Mouse (Mus musculus) cerebellum, adult 2 months (tissue): ENCODE data around the gene Mvd. TPM values are rescaled to one million over a fixed set of nuclear protein-coding genes. Genes with fewer than 3 reads are reported as not detected.
A peak's percentile ranks its signal among the peaks of the same experiment; 100 is the strongest.

Experiments used
- DNase-seq, 2 experiments: peaks; one replicate each; pipeline ENCODE4 v3.0.0; 2021
- H3K27ac ChIP-seq: fragments of 200-500 bp; 2 replicates; pipeline ENCODE4 v1.5.1; 2012; ENCODE audit warnings: low read length, control low read depth, inconsistent platforms; ENCODE audit not compliant: insufficient read depth
- H3K27me3 ChIP-seq: fragments of 200-500 bp; 2 replicates; pipeline ENCODE4 v1.6.1; 2012; ENCODE audit warnings: inconsistent platforms, mild to moderate bottlenecking, low read length, moderate library complexity; ENCODE audit not compliant: control insufficient read depth, insufficient read depth
- H3K4me1 ChIP-seq: fragments of 200-500 bp; 2 replicates; pipeline ENCODE4 v1.6.1; 2011; ENCODE audit warnings: low read length; ENCODE audit not compliant: control insufficient read depth, insufficient read depth
- H3K4me3 ChIP-seq: fragments of 200-500 bp; replicated peaks from 2 replicates; pipeline ENCODE3; 2011; ENCODE audit warnings: mild to moderate bottlenecking, low read depth, low read length, control low read depth; ENCODE audit not compliant: insufficient read depth
- CTCF ChIP-seq: fragments of 200-500 bp; IDR thresholded peaks from 2 replicates; pipeline ENCODE4 v1.5.1; 2011; ENCODE audit warnings: low read depth, mild to moderate bottlenecking, control low read depth, low read length, moderate library complexity, borderline replicate concordance; ENCODE audit not compliant: insufficient read depth
- POLR2A ChIP-seq: fragments of 200-500 bp; IDR thresholded peaks from 2 replicates; pipeline ENCODE4 v1.6.1; 2011; ENCODE audit warnings: low read length, control low read depth, borderline replicate concordance; ENCODE audit not compliant: insufficient read depth
- WGBS: fragments of 180-500 bp; shearing (Covaris S2); methylation state at CpG from one replicate; pipeline ENCODE4 v1.1.7; 2018; 5-methylcytosine and 5-hydroxymethylcytosine counted together
- polyA plus RNA-seq: library from polyadenylated mRNA; depleted of rRNA; stranded (reverse); fragments of >200 nt; gene quantifications from 2 replicates; pipeline ENCODE4 v1.2.3, GENCODE M21; 2012; rRNA removed

The Mvd gene
- 43.6 and 45.2 TPM in 2 replicates for polyA plus RNA-seq

DNA sequence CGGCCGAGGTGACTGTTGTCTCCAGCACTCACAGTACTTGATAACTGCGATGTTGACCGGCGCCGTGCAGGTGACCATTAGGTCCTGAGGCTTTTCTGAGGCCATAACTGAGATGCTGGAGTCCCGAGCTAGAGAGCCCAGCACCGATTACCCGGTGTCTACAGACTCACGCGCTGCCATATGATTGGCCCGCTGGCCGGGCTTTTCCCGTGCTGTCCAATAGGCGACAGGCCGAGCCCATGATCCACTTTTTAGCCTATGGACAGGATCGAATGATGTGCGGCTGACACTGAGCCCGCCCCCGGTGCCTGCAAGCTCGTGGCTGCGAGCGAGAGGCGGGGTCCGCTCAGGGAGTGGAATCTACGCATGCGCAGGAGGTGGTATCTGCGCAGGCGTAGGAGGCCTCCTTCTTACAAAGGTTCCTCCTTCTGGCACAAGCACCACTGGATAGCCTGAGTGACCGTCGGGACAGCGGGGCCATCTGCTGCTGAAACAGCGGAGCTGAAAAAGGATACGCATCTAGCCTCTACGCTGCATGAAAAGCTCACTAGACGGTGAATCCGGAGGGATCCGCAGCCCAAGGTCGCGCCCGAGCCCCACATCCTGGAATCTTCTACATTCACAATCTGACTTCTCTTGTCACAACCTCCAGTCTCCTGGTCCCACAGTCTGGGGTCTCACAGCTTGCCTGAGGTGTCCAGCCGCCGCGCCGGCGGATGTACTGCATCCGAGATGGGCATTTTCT, at the start of gene Mvd:
Mvd (minus strand) TSS at position 161 of the 745 bp plus-strand sequence.
- H3K27me3 ChIP-seq: no peaks in the 10 kb centered on the region
- TF ChIP-seq CTCF (peak; percentile 43; the same call in 1 of the 2 replicates), POLR2A (peak; percentile 98)
- under 1% methylated on average over 47 of the region's 47 CpGs for WGBS
- peak within 1 kb of the TSS; percentile 76 for H3K27ac ChIP-seq
- H3K4me1 ChIP-seq: peaks cover 26% of the 10 kb centered on the region
- H3K4me3 ChIP-seq: peak within 1 kb of the TSS; percentile 91
- DNase-seq: peak; percentile 99 to 100

DNA sequence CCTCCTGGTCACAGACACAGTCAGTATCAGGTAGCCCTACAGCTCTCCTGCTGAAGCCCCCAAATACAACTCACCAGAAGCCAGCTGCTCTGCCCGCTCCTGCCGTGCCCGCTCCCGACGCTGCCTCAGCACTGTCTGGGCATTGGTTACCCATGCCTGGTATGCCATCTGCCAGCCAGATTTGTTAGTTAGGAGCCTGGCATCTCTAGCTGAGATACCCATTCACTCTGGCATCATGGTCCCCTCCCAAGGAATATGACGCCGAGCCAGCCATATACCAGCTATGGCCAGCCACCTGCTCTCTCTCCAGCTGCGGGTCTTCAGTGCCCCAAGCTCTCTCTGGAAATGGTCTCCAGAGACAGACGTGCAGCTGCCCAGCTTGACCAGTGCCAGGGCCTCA, 45.2 kb upstream of the Mvd start:
- Histone ChIP-seq H3K27me3 (no peaks in the 10 kb centered on the region), H3K4me3 (no peak overlapping the region), H3K27ac (no peak overlapping the region), H3K4me1 (no peaks in the 10 kb centered on the region)
- WGBS: 10% methylated on average over 9 of the region's 9 CpGs
- no peak for DNase-seq
- no peak for TF ChIP-seq POLR2A
- TF ChIP-seq CTCF: no peak

DNA sequence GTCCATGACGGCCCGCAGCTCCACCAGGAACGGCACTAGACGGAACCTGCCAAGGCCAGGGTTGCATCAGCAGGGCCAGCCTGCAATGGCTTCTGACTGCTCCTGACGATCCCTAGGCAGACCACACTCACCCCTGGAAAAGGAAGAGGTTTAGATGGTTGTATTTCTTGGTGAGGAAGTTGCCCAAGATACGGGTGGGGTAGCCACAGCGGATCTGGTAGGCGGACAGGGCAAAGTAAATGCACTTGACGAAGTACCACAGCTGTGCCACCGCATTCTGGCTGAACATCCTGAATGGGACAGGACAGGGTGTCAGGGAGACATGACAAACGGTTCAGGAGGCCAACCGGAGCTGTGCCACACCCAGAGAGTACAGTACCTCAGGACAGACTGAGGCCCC, 41.6 kb upstream of the Mvd start:
- Histone ChIP-seq H3K4me1 (no peaks in the 10 kb centered on the region), H3K27ac (no peak overlapping the region), H3K4me3 (no peak overlapping the region), H3K27me3 (no peaks in the 10 kb centered on the region)
- DNase-seq: no peak
- TF ChIP-seq POLR2A: no peak
- no peak for TF ChIP-seq CTCF
- WGBS: 84% methylated on average over 12 of the region's 12 CpGs

DNA sequence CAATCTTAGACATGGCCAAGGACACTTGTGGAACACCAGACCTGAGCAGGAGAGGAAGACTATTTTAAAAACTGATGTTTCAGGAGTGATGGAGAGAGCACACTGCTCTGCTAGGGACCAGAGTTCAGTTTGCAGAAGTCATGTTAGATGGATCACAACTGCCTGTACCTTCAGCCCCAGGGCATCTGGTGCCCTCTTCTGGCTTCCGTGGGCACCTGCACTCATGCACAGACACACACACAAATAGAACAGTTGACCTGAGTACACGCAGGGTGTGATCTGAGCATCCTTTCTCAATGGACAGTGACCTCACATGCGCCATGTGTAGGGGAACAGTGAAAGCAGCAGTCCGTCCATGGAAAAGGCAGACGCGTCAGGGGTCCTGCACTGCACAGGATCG, 40.7 kb upstream of the Mvd start:
- TF ChIP-seq POLR2A (no peak), CTCF (no peak)
- H3K4me3 ChIP-seq: no peak overlapping the region
- DNase-seq: no peak
- no peaks in the 10 kb centered on the region; the same call in 1 of the 2 replicates for H3K4me1 ChIP-seq
- no peak overlapping the region for H3K27ac ChIP-seq
- no peaks in the 10 kb centered on the region for H3K27me3 ChIP-seq
- WGBS: 97% methylated on average over 7 of the region's 7 CpGs

DNA sequence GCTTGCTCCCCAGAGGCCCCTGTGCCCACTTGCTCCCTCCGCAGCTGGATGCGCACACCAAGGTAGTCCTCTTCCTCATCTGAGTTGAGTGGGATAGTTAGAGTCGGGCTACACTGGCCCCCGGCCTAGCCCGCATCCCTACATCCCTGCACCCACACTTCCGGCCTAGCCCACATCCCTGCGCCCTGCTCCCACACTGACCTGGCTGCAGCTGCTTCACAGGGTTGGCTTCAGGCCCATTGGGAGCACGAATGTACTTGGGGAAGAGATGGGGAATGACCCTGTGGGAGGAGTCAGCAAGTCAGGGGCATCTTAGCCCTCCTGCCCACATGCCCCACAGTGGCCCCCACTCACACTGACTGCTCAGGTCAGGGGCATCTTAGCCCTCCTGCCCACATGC, 39.2 kb upstream of the Mvd start:
- Histone ChIP-seq H3K4me1 (peaks cover 1% of the 10 kb centered on the region), H3K27ac (no peak overlapping the region), H3K4me3 (no peak overlapping the region), H3K27me3 (no peaks in the 10 kb centered on the region)
- TF ChIP-seq POLR2A (no peak), CTCF (no peak)
- DNase-seq: no peak
- 84% methylated on average over 8 of the region's 8 CpGs for WGBS

DNA sequence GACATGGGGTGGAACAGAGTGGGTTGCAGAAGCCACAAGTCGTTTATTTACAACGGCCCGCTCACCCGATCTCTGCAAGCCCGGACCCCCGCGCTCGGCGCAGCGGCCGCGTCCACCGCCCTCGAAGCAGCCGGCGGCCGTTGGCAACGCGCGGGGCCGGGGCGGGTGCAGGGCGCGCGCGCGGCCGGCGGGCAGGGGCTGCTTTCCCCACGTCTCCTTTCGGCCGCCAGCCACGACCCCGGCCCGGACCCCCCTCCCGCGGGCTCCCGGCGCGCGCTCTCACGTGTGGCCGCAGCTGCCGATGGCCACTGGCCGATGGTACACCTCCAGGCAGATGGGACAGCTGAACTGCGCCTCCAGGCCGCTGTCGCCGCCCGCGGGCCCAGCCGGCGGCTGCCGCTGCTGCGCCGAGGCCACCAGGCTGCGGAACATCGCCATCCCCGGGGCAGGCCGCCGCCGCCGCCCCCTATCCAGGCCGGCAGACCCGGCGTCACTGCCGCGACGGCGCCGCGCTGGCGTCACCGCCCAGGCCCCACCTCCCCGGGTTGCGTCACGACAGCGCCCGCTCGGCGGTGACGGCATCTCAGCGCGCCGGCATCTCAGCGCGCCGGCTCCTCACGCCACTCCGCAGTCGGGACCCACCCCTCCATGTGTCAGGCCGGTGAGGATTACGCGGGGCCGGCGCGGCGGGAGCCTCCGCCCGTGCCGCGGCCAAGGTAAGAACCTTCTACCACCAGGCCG, 32.5 kb upstream of the Mvd start, which contains the start of the genes Rnf166 and Ctu2:
Rnf166 (minus strand) TSS at position 485 of the 741 bp plus-strand sequence.
Ctu2 (plus strand) TSS at position 564 of the 741 bp plus-strand sequence.
- Histone ChIP-seq H3K4me3 (peak within 1 kb of the TSS; percentile 82), H3K27ac (peak within 1 kb of the TSS; percentile 81), H3K4me1 (peaks cover 18% of the 10 kb centered on the region), H3K27me3 (no peaks in the 10 kb centered on the region)
- DNase-seq: peak; percentile 92 to 94
- TF ChIP-seq CTCF (no peak), POLR2A (peak; percentile 61)
- WGBS: under 1% methylated on average over 102 of the region's 103 CpGs

DNA sequence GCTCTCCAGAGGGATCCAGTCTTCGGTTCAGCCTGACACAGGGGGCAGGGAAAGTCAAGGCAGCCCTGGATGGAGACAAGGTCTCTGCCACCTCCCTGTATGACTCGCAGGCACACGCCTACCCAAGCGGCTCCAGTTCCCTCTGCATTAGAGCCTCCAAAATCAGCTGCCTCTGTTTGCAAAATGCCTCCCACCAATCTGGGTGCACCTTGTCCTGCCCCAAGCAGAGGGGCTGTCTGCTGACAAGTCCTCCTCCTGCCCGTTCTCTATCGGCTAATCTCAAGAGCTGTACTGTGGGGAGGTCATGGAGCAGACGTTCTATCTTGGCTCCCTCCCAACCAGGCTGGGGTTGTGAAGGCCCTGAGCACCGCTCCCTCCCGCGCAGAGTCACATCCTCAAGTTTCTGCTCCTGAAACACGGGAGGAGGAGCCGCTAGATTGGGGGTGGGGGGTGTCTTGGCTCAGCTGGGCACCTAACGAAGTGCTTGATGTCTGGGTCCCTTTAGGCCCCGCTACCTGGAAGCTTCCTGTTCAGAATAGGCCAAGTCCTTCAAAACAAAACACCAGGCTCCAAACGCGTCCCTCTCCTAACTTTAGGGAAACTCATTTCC, 31.8 kb upstream of the Mvd start:
- Histone ChIP-seq H3K27me3 (no peaks in the 10 kb centered on the region), H3K4me1 (peaks cover 18% of the 10 kb centered on the region), H3K27ac (no peak overlapping the region), H3K4me3 (peak overlapping the region; percentile 82)
- WGBS: 2% methylated on average over 16 of the region's 16 CpGs
- TF ChIP-seq CTCF: no peak
- no peak for TF ChIP-seq POLR2A
- DNase-seq: peak; percentile 43 to 57
